ENCODE assay signal across 26 mouse cellular contexts in genomic region chr5:16122110-16122509, GRCm38 (mm10).
DNase-seq lines count a peak whose midpoint lies in the region; ATAC-seq lines count a peak whose summit lies in the region.
"Had no signal": no experiment of that assay in that cellular context is flagged by ENCODE, and none has a peak within 500 bp of the region (broad histone marks: within the 10 kb centered on the region; RNA-seq: fewer than 3 reads in every experiment).

No protein-coding gene starts in this region.

- H3K4me1 ChIP-seq in forebrain, embryonic 13.5 days = peaks cover 8% of the 10 kb centered on the region
- H3K4me1 ChIP-seq in forebrain, embryonic 11.5 days (replicated peaks; ENCODE audit: control insufficient read depth, insufficient read depth, low read length) = peaks cover 1% of the 10 kb centered on the region; the same call in 1 of the 2 replicates
- no peaks in the 10 kb centered on the region for H3K4me1 ChIP-seq in hindbrain, embryonic 16.5 days (ENCODE audit: control insufficient read depth, insufficient read depth, low read depth, low read length)
- H3K4me1 ChIP-seq in hindbrain, embryonic 12.5 days = no peaks in the 10 kb centered on the region
- H3K4me1 ChIP-seq in midbrain, embryonic 15.5 days = no peaks in the 10 kb centered on the region
- no peaks in the 10 kb centered on the region; the same call in 1 of the 2 replicates for H3K4me1 ChIP-seq in midbrain, embryonic 11.5 days (ENCODE audit: control insufficient read depth, insufficient read depth, low read length)
- H3K4me1 ChIP-seq: embryonic facial prominence, embryonic 15.5 days; limb, embryonic 15.5 days; liver, embryonic 13.5 days; neural tube, embryonic 12.5 days had no signal

- H3K4me3 ChIP-seq in forebrain, embryonic 13.5 days = no peak overlapping the region
- no peak overlapping the region for H3K4me3 ChIP-seq in forebrain, embryonic 11.5 days (ENCODE audit: low read depth, low read length)
- H3K4me3 ChIP-seq in hindbrain, embryonic 16.5 days (ENCODE audit: low read length) = no peak overlapping the region
- no peak overlapping the region for H3K4me3 ChIP-seq in hindbrain, embryonic 12.5 days
- no peak overlapping the region for H3K4me3 ChIP-seq in midbrain, embryonic 15.5 days
- no peak overlapping the region for H3K4me3 ChIP-seq in midbrain, embryonic 11.5 days (ENCODE audit: low read depth, low read length)
- H3K4me3 ChIP-seq: embryonic facial prominence, embryonic 10.5 days; embryonic facial prominence, embryonic 15.5 days; limb, embryonic 10.5 days; limb, embryonic 15.5 days; liver, embryonic 13.5 days; myocyte; neural tube, embryonic 12.5 days had no signal

- H3K27me3 ChIP-seq in forebrain, embryonic 13.5 days = no peaks in the 10 kb centered on the region
- no peaks in the 10 kb centered on the region for H3K27me3 ChIP-seq in forebrain, embryonic 11.5 days (ENCODE audit: control insufficient read depth, insufficient read depth, low read length)
- no peaks in the 10 kb centered on the region for H3K27me3 ChIP-seq in hindbrain, embryonic 16.5 days (replicated peaks; ENCODE audit: control insufficient read depth, insufficient read depth, low read length)
- H3K27me3 ChIP-seq in hindbrain, embryonic 12.5 days = no peaks in the 10 kb centered on the region
- H3K27me3 ChIP-seq in midbrain, embryonic 15.5 days (replicated peaks) = no peaks in the 10 kb centered on the region
- no peaks in the 10 kb centered on the region for H3K27me3 ChIP-seq in midbrain, embryonic 11.5 days (ENCODE audit: control insufficient read depth, insufficient read depth, low read length)
- H3K27me3 ChIP-seq: embryonic facial prominence, embryonic 15.5 days; limb, embryonic 15.5 days; liver, embryonic 13.5 days; neural tube, embryonic 12.5 days had no signal

- H3K9ac ChIP-seq in forebrain, embryonic 13.5 days = no peak overlapping the region
- no peak overlapping the region for H3K9ac ChIP-seq in forebrain, embryonic 11.5 days (ENCODE audit: low read length)
- no peak overlapping the region for H3K9ac ChIP-seq in hindbrain, embryonic 16.5 days (ENCODE audit: low read depth, low read length)
- no peak overlapping the region for H3K9ac ChIP-seq in hindbrain, embryonic 12.5 days
- no peak overlapping the region for H3K9ac ChIP-seq in midbrain, embryonic 15.5 days
- no peak overlapping the region for H3K9ac ChIP-seq in midbrain, embryonic 11.5 days (ENCODE audit: low read length)
- H3K9ac ChIP-seq: embryonic facial prominence, embryonic 15.5 days; limb, embryonic 15.5 days; liver, embryonic 13.5 days; neural tube, embryonic 12.5 days had no signal

- H3K9me3 ChIP-seq in forebrain, embryonic 13.5 days (replicated peaks) = no peaks in the 10 kb centered on the region
- no peaks in the 10 kb centered on the region for H3K9me3 ChIP-seq in forebrain, embryonic 11.5 days (ENCODE audit: control insufficient read depth, low read length)
- H3K9me3 ChIP-seq in hindbrain, embryonic 16.5 days (ENCODE audit: control insufficient read depth, low read length) = no peaks in the 10 kb centered on the region
- H3K9me3 ChIP-seq in hindbrain, embryonic 12.5 days (replicated peaks) = no peaks in the 10 kb centered on the region
- no peaks in the 10 kb centered on the region for H3K9me3 ChIP-seq in midbrain, embryonic 15.5 days
- no peaks in the 10 kb centered on the region for H3K9me3 ChIP-seq in midbrain, embryonic 11.5 days (ENCODE audit: control insufficient read depth, low read length)
- H3K9me3 ChIP-seq: embryonic facial prominence, embryonic 10.5 days; embryonic facial prominence, embryonic 15.5 days; limb, embryonic 10.5 days; limb, embryonic 15.5 days; liver, embryonic 13.5 days; neural tube, embryonic 12.5 days had no signal

- H3K36me3 ChIP-seq in forebrain, embryonic 13.5 days (ENCODE audit: poor library complexity, severe bottlenecking) = no peaks in the 10 kb centered on the region
- H3K36me3 ChIP-seq in forebrain, embryonic 11.5 days (ENCODE audit: control insufficient read depth, insufficient read depth, low read length) = no peaks in the 10 kb centered on the region
- H3K36me3 ChIP-seq in hindbrain, embryonic 16.5 days (ENCODE audit: control insufficient read depth, insufficient read depth, low read length) = no peaks in the 10 kb centered on the region
- H3K36me3 ChIP-seq in hindbrain, embryonic 12.5 days = no peaks in the 10 kb centered on the region
- H3K36me3 ChIP-seq in midbrain, embryonic 15.5 days (replicated peaks) = no peaks in the 10 kb centered on the region
- H3K36me3 ChIP-seq in midbrain, embryonic 11.5 days (ENCODE audit: control insufficient read depth, insufficient read depth, low read length) = no peaks in the 10 kb centered on the region
- H3K36me3 ChIP-seq: embryonic facial prominence, embryonic 10.5 days; embryonic facial prominence, embryonic 15.5 days; limb, embryonic 10.5 days; limb, embryonic 15.5 days; liver, embryonic 13.5 days; neural tube, embryonic 12.5 days had no signal

- DNase-seq in forebrain, embryonic 11.5 days (ENCODE audit: low spot score) = no peak
- no peak for DNase-seq in midbrain, embryonic 11.5 days (ENCODE audit: low spot score, missing footprints)
- peak; percentile 56 for DNase-seq in retina, postnatal 1 day
- DNase-seq: adrenal gland, postnatal 10 days; cerebellum, adult 11 months; cerebellum, adult 9-10 months; gastrocnemius, postnatal 14 days; heart, postnatal 14 days; kidney, adult 8-10 months; kidney, postnatal 4 days; liver, embryonic 13.5 days; lung, adult 2 months had no signal

- peak; percentile 45; the same call in 1 of the 2 replicates for ATAC-seq in forebrain, embryonic 13.5 days
- ATAC-seq in forebrain, embryonic 11.5 days (replicated peaks; ENCODE audit: low FRiP score) = no peak
- peak; percentile 69; the same call in 1 of the 2 replicates for ATAC-seq in hindbrain, embryonic 16.5 days
- ATAC-seq in hindbrain, embryonic 12.5 days (ENCODE audit: low FRiP score) = no peak
- peak; percentile 52; the same call in 1 of the 2 replicates for ATAC-seq in midbrain, embryonic 15.5 days (replicated peaks)
- no peak for ATAC-seq in midbrain, embryonic 11.5 days (ENCODE audit: low FRiP score)
- ATAC-seq: intestine, embryonic 16.5 days; midbrain, embryonic 16.5 days; Patski had no signal

- H3K4me2 ChIP-seq in forebrain, embryonic 13.5 days = no peak overlapping the region
- H3K4me2 ChIP-seq in forebrain, embryonic 11.5 days (ENCODE audit: low read depth, low read length, severe bottlenecking) = no peak overlapping the region
- no peak overlapping the region for H3K4me2 ChIP-seq in hindbrain, embryonic 16.5 days (ENCODE audit: low read length)
- no peak overlapping the region for H3K4me2 ChIP-seq in hindbrain, embryonic 12.5 days (replicated peaks)
- H3K4me2 ChIP-seq in midbrain, embryonic 15.5 days = no peak overlapping the region
- no peak overlapping the region for H3K4me2 ChIP-seq in midbrain, embryonic 11.5 days
- H3K4me2 ChIP-seq: embryonic facial prominence, embryonic 15.5 days; limb, embryonic 15.5 days; liver, embryonic 13.5 days; neural tube, embryonic 12.5 days had no signal

- H3K27ac ChIP-seq in forebrain, embryonic 13.5 days = no peak overlapping the region; the same call in 1 of the 2 replicates
- H3K27ac ChIP-seq in forebrain, embryonic 11.5 days (ENCODE audit: low read depth, low read length) = no peak overlapping the region
- no peak overlapping the region for H3K27ac ChIP-seq in hindbrain, embryonic 16.5 days (ENCODE audit: low read depth, low read length)
- no peak overlapping the region for H3K27ac ChIP-seq in hindbrain, embryonic 12.5 days
- H3K27ac ChIP-seq in midbrain, embryonic 15.5 days = no peak overlapping the region
- H3K27ac ChIP-seq in midbrain, embryonic 11.5 days (ENCODE audit: low read depth, low read length) = no peak overlapping the region
- H3K27ac ChIP-seq: embryonic facial prominence, embryonic 10.5 days; embryonic facial prominence, embryonic 15.5 days; kidney, postnatal 0 days; limb, embryonic 10.5 days; limb, embryonic 15.5 days; liver, embryonic 13.5 days; neural tube, embryonic 12.5 days had no signal

- 85% methylated on average over 6 of the region's 6 CpGs for WGBS in forebrain, embryonic 13.5 days
- WGBS in forebrain, embryonic 11.5 days = 87% methylated on average over 6 of the region's 6 CpGs
- 78% methylated on average over 6 of the region's 6 CpGs for WGBS in hindbrain, embryonic 16.5 days
- 86% methylated on average over 6 of the region's 6 CpGs for WGBS in hindbrain, embryonic 12.5 days
- 82% methylated on average over 6 of the region's 6 CpGs for WGBS in midbrain, embryonic 15.5 days
- 86% methylated on average over 6 of the region's 6 CpGs for WGBS in midbrain, embryonic 11.5 days

Comparison
In these comparisons a context has a peak if more than half of its experiments do, and no peak if none do; other contexts are left out.
1. ATAC-seq: peak in forebrain, embryonic 13.5 days (single experiment), hindbrain, embryonic 16.5 days (single experiment) and midbrain, embryonic 15.5 days (single experiment); none in forebrain, embryonic 11.5 days (single experiment), hindbrain, embryonic 12.5 days (single experiment) and midbrain, embryonic 11.5 days (single experiment).